Mouse (Mus musculus) stomach, embryonic 15.5 days (tissue): ENCODE data around the gene Rffl. TPM values are rescaled to one million over a fixed set of nuclear protein-coding genes. Genes with fewer than 3 reads are reported as not detected.

Experiments
- polyA plus RNA-seq: library from polyadenylated mRNA; unstranded; fragments of >200 nt; fragmentation: Nextera tagmentation; extraction: Ambion mirVana; gene quantifications from 2 replicates; pipeline ENCODE4 v1.2.1, GENCODE M21; 2015

Gene Rffl
- polyA plus RNA-seq, 1 experiment from 2014 or later = 17.5 TPM

Other genes with a start within 250 kb of the Rffl start
- gene Cct6b, start 106.9 kb downstream of the Rffl start, polyA plus RNA-seq = 0.37 and 0.40 TPM in 2 replicates
- 31.7 and 35.0 TPM in 2 replicates for gene Zfp830, start 106.9 kb downstream of the Rffl start, polyA plus RNA-seq
- gene Lig3, start 90.1 kb downstream of the Rffl start, polyA plus RNA-seq = 22.9 and 25.5 TPM in 2 replicates
- 13.6 and 14.8 TPM in 2 replicates for gene Rad51d, start 19.4 kb upstream of the Rffl start, polyA plus RNA-seq
- 0.13 and 0.15 TPM in 2 replicates for gene Fndc8, start 20.9 kb upstream of the Rffl start, polyA plus RNA-seq
- gene Nle1, start 37.2 kb upstream of the Rffl start, polyA plus RNA-seq = 30.7 and 31.1 TPM in 2 replicates
- 2.5 and 2.6 TPM in 2 replicates for gene Unc45b, start 39.3 kb upstream of the Rffl start, polyA plus RNA-seq
- 2.4 and 2.5 TPM in 2 replicates for gene Slfn5, start 80.1 kb upstream of the Rffl start, polyA plus RNA-seq
- 23.8 and 26.8 TPM in 2 replicates for gene Slfn9, start 120.6 kb upstream of the Rffl start, polyA plus RNA-seq
- gene Slfn8, start 149.6 kb upstream of the Rffl start, polyA plus RNA-seq = 0.81 and 1.0 TPM in 2 replicates
- gene Slfn2, start 193.9 kb upstream of the Rffl start, polyA plus RNA-seq = 8.4 and 9.2 TPM in 2 replicates
- gene Slfn1, start 245.6 kb upstream of the Rffl start, polyA plus RNA-seq = 1.6 and 1.8 TPM in 2 replicates